In the genomic region with DNA sequence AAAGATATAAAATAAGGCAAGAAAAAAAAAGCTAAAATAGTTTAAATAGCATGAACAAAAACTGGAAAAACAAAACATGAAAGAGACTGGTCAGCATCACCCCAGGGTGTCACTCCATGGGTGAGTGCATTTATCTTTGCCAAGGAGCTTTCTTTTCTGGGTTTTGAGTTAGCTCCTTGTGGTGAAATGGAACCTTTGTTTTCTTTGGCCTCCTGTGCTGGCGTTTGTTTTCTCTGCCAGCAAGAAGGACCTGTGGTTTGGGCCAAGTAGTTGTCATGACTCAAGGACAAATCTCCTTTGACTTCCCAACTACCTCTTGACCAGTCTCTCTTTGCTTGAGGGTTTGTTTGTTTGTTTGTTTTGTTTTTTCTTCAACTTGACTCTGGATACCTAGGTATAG, we compare ENCODE assay signal across 17 mouse cellular contexts.
A peak's percentile ranks its signal among the peaks of the same experiment; 100 is the strongest.
DNase-seq lines count a peak whose midpoint lies in the region.
"Had no signal": no experiment of that assay in that cellular context is flagged by ENCODE, and none has a peak within 500 bp of the region (broad histone marks: within the 10 kb centered on the region; RNA-seq: fewer than 3 reads in every experiment).

No protein-coding gene starts in this region.

- peak; percentile 9 for DNase-seq in adrenal gland, postnatal 14 days
- no peak for DNase-seq in adrenal gland, postnatal 4 days (ENCODE audit: low spot score in 2 of 2)
- DNase-seq in 3134 (ENCODE audit: extremely low read depth, insufficient read length, low spot score) (peak; percentile 3), 3T3-L1 (ENCODE audit: low read depth, low spot score) (peak; percentile 68), adipocyte (ENCODE audit: low spot score) (peak; percentile 21)
- no peak for DNase-seq in ovary, postnatal 36 days (ENCODE audit: low spot score)
- no peak for DNase-seq in right cerebral cortex, postnatal 25 days
- DNase-seq: B cell, adult 2 months; cerebellum, adult 18-20 months; cerebellum, adult 9-10 months; cerebellum, postnatal 14 days; forebrain, postnatal 0 days; gastrocnemius, postnatal 25 days; heart, adult 18-20 months; heart, postnatal 10 days; heart, postnatal 36 days; kidney, adult 18-20 months had no signal

Comparison
In these comparisons a context has a peak if more than half of its experiments do, and no peak if none do; other contexts are left out.
1. DNase-seq: peak in adrenal gland, postnatal 14 days (single experiment), 3134 (single experiment), 3T3-L1 (single experiment) and adipocyte (single experiment); none in adrenal gland, postnatal 4 days (0 of 2), ovary, postnatal 36 days (single experiment) and right cerebral cortex, postnatal 25 days (single experiment).